Mouse (Mus musculus): Measurements from ENCODE around the gene Abcc4. TPM values are rescaled to one million over a fixed set of nuclear protein-coding genes. Genes with fewer than 3 reads are reported as not detected.
"Not testable (repeated sequence)": the region's sequence is repeated elsewhere in the genome, so short reads cannot be mapped to it uniquely, and the experiment has no call there.

Gene Abcc4
- total RNA-seq, 2 experiments from 2014 or later: 4.3 to 4.6 TPM

- DNase-seq: no peak
- intact Hi-C loops (cut with DNase I): no loop called here
Measured at GRCm38 (mm10) chr14:118649199-118649894, 56.7 kb downstream of the Abcc4 start.

GRCm38 (mm10) chr14:118642940-118643591 is 63.0 kb downstream of the Abcc4 start:
- DNase-seq; intact Hi-C loops (cut with DNase I): not testable (repeated sequence)

- no peak for DNase-seq
- intact Hi-C loops (cut with DNase I): no loop called here
Measured at GRCm38 (mm10) chr14:118642140-118642539, 63.9 kb downstream of the Abcc4 start.

- intact Hi-C loops (cut with DNase I): no loop called here
- no peak for DNase-seq
Measured at GRCm38 (mm10) chr14:118638447-118639275, 67.4 kb downstream of the Abcc4 start.

- peak; percentile 91 for DNase-seq
- intact Hi-C loops (cut with DNase I): no loop called here
Measured at GRCm38 (mm10) chr14:118635493-118636183, 70.4 kb downstream of the Abcc4 start.

GRCm38 (mm10) chr14:118629649-118630048 is 76.4 kb downstream of the Abcc4 start:
- no peak for DNase-seq
- intact Hi-C loops (cut with DNase I): no loop called here

GRCm38 (mm10) chr14:118621449-118621789 is 84.6 kb downstream of the Abcc4 start:
- intact Hi-C loops (cut with DNase I): no loop called here
- no peak for DNase-seq

GRCm38 (mm10) chr14:118620773-118621448 is 85.1 kb downstream of the Abcc4 start:
- intact Hi-C loops (cut with DNase I): no loop called here

GRCm38 (mm10) chr14:118616698-118617311 is 89.2 kb downstream of the Abcc4 start:
- intact Hi-C loops (cut with DNase I): loop anchor here (2.0 kb wide), 2 partner anchors 152 to 200 kb away; no protein-coding TSS in a partner anchor
- peak; percentile 66 for DNase-seq

More at GRCm38 (mm10) chr14:118620773-118621448, 85.1 kb downstream of the Abcc4 start:
- no peak for DNase-seq

GRCm38 (mm10) chr14:118613734-118614133 is 92.3 kb downstream of the Abcc4 start:
- no peak for DNase-seq
- intact Hi-C loops (cut with DNase I): no loop called here

- DNase-seq: no peak
- intact Hi-C loops (cut with DNase I): no loop called here
Measured at GRCm38 (mm10) chr14:118611714-118612113, 94.3 kb downstream of the Abcc4 start.

GRCm38 (mm10) chr14:118610786-118611185 is 95.2 kb downstream of the Abcc4 start:
- DNase-seq: no peak
- intact Hi-C loops (cut with DNase I): no loop called here

- no peak for DNase-seq
- intact Hi-C loops (cut with DNase I): no loop called here
Measured at GRCm38 (mm10) chr14:118608816-118609465, 97.1 kb downstream of the Abcc4 start.

- intact Hi-C loops (cut with DNase I): no loop called here
- DNase-seq: no peak
Measured at GRCm38 (mm10) chr14:118608317-118608716, 97.7 kb downstream of the Abcc4 start.

GRCm38 (mm10) chr14:118606476-118606875 is 99.5 kb downstream of the Abcc4 start:
- intact Hi-C loops (cut with DNase I): no loop called here
- no peak for DNase-seq

- intact Hi-C loops (cut with DNase I): no loop called here
- DNase-seq: no peak
Measured at GRCm38 (mm10) chr14:118604903-118605302, 101.1 kb downstream of the Abcc4 start.

- no peak for DNase-seq
- intact Hi-C loops (cut with DNase I): no loop called here
Measured at GRCm38 (mm10) chr14:118602031-118602430, 104.0 kb downstream of the Abcc4 start.

- intact Hi-C loops (cut with DNase I): no loop called here
- no peak for DNase-seq
Measured at GRCm38 (mm10) chr14:118600746-118601145, 105.3 kb downstream of the Abcc4 start.

- intact Hi-C loops (cut with DNase I): no loop called here
- DNase-seq: no peak
Measured at GRCm38 (mm10) chr14:118598757-118599156, 107.3 kb downstream of the Abcc4 start.

Measured in left cerebral cortex, postnatal 4 days (tissue).